Mouse (Mus musculus): ENCODE results near the gene Cdh15. TPM values are rescaled to one million over a fixed set of nuclear protein-coding genes. Genes with fewer than 3 reads are reported as not detected.

The Cdh15 gene
- polyA plus RNA-seq, 1 experiment from 2014 or later = 1.4 TPM

DNA sequence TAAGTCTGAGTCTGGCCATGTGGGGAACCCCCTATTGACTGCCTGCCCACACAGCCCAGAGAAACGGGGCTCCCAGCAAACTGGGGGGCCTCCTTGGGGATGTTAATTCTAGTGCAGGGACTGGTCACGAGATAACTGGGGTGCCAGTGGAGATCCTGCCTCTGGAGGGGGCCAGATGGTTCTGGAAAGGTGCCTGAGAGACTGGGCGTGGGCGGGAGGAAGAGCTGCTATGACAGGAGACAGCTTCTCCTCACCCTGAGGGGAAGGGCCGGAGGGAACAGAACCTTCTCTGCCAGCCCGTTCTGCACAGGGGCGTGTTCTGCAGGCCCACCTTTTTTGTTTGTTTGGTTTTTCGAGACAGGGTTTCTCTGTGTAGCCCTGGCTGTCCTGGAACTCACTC, 18.5 kb downstream of the Cdh15 start:
- Histone ChIP-seq H3K4me1 (ENCODE audit: control insufficient read depth, insufficient read depth, low read length) (no peaks in the 10 kb centered on the region), H3K4me2 (ENCODE audit: low read length) (no peak overlapping the region), H3K36me3 (ENCODE audit: control insufficient read depth, insufficient read depth, low read length) (no peaks in the 10 kb centered on the region), H3K27ac (ENCODE audit: low read depth, low read length) (no peak overlapping the region), H3K27me3 (replicated peaks; ENCODE audit: control insufficient read depth, insufficient read depth, low read length) (peaks cover 3% of the 10 kb centered on the region; the same call in 1 of the 2 replicates), H3K4me3 (ENCODE audit: low read depth, low read length) (no peak overlapping the region), H3K9me3 (replicated peaks; ENCODE audit: control insufficient read depth, low read length) (peaks cover 13% of the 10 kb centered on the region; the same call in 1 of the 2 replicates), H3K9ac (ENCODE audit: low read length) (no peak overlapping the region)
- ATAC-seq (no peak), DNase-seq (ENCODE audit: low spot score) (no peak)
- WGBS = 78% methylated on average over 8 of the region's 8 CpGs

- Histone ChIP-seq H3K9me3 (replicated peaks; ENCODE audit: control insufficient read depth, low read length) (peaks cover 13% of the 10 kb centered on the region; the same call in 1 of the 2 replicates), H3K4me2 (ENCODE audit: low read length) (no peak overlapping the region), H3K27ac (ENCODE audit: low read depth, low read length) (no peak overlapping the region), H3K27me3 (replicated peaks; ENCODE audit: control insufficient read depth, insufficient read depth, low read length) (peaks cover 3% of the 10 kb centered on the region; the same call in 1 of the 2 replicates), H3K36me3 (ENCODE audit: control insufficient read depth, insufficient read depth, low read length) (no peaks in the 10 kb centered on the region), H3K4me1 (ENCODE audit: control insufficient read depth, insufficient read depth, low read length) (no peaks in the 10 kb centered on the region), H3K4me3 (ENCODE audit: low read depth, low read length) (no peak overlapping the region), H3K9ac (ENCODE audit: low read length) (no peak overlapping the region)
- DNase-seq (ENCODE audit: low spot score) = no peak
- WGBS = 79% methylated on average over 6 of the region's 6 CpGs
- no peak for ATAC-seq
These were observed 20.2 kb downstream of the Cdh15 start for GRCm38 (mm10) chr8:122867982-122868381.

GRCm38 (mm10) chr8:122870377-122870863, 22.7 kb downstream of the Cdh15 start:
- Histone ChIP-seq H3K9me3 (replicated peaks; ENCODE audit: control insufficient read depth, low read length) (0 out of 2 replicates have a peak, but pooled peaks cover 4% of the 10 kb centered on the region), H3K4me3 (ENCODE audit: low read depth, low read length) (no peak overlapping the region), H3K36me3 (ENCODE audit: control insufficient read depth, insufficient read depth, low read length) (no peaks in the 10 kb centered on the region), H3K4me1 (ENCODE audit: control insufficient read depth, insufficient read depth, low read length) (no peaks in the 10 kb centered on the region), H3K27me3 (replicated peaks; ENCODE audit: control insufficient read depth, insufficient read depth, low read length) (peaks cover 3% of the 10 kb centered on the region; the same call in 1 of the 2 replicates), H3K27ac (ENCODE audit: low read depth, low read length) (no peak overlapping the region), H3K9ac (ENCODE audit: low read length) (no peak overlapping the region), H3K4me2 (ENCODE audit: low read length) (no peak overlapping the region)
- no peak for DNase-seq (ENCODE audit: low spot score)
- 11% methylated on average over 30 of the region's 31 CpGs for WGBS
- ATAC-seq = no peak

DNA sequence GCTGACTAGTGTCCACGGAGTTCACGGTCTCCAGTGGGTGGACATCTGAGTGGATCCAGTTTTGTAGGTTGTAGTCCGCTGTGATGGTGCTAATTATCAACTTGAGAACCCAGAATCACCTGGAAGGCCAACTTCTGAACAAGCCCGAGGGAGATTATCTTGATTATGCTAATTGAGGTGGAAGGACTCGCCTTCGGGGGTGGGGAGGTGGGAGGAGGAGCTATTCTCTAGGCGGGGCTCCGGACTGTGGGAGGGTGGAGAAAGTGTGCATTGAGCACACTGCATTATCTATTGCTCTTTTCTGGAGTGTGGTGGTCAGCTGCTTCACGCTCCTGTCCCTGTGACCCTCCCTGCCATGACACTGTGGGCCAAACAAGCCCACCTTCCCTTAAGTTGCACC, 23.9 kb downstream of the Cdh15 start:
- H3K4me1 ChIP-seq (ENCODE audit: control insufficient read depth, insufficient read depth, low read length) = no peaks in the 10 kb centered on the region
- H3K9ac ChIP-seq (ENCODE audit: low read length) = no peak overlapping the region
- ATAC-seq (no peak), DNase-seq (ENCODE audit: low spot score) (no peak)
- H3K9me3 ChIP-seq (replicated peaks; ENCODE audit: control insufficient read depth, low read length) = no peaks in the 10 kb centered on the region
- H3K36me3 ChIP-seq (ENCODE audit: control insufficient read depth, insufficient read depth, low read length) = no peaks in the 10 kb centered on the region
- no peak overlapping the region for H3K4me2 ChIP-seq (ENCODE audit: low read length)
- peaks cover 3% of the 10 kb centered on the region; the same call in 1 of the 2 replicates for H3K27me3 ChIP-seq (replicated peaks; ENCODE audit: control insufficient read depth, insufficient read depth, low read length)
- H3K27ac ChIP-seq (ENCODE audit: low read depth, low read length) = no peak overlapping the region
- 57% methylated on average over 9 of the region's 9 CpGs for WGBS
- H3K4me3 ChIP-seq (ENCODE audit: low read depth, low read length) = no peak overlapping the region

DNA sequence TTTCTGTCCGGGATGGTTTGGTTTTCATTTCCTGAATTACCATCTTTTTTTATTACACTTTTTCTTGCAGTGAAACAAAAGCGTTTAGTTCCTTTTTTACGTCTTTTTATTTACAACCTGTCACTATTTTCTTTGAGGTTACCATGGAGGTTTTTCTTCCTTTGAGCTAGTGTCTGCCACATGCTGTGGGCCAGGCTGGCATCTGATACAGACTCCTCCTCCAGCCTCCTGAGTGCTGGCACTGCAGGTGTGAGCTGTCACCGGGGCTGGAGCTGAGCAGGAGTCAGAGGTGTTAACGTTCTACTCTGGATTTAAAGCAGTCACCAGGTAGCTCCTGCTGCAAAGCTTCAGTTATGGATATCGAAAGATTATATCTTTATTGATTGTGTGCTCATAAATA, 25.4 kb downstream of the Cdh15 start:
- DNase-seq (ENCODE audit: low spot score) (peak; percentile 33), ATAC-seq (no peak)
- Histone ChIP-seq H3K9me3 (replicated peaks; ENCODE audit: control insufficient read depth, low read length) (no peaks in the 10 kb centered on the region), H3K9ac (ENCODE audit: low read length) (no peak overlapping the region), H3K4me2 (ENCODE audit: low read length) (no peak overlapping the region), H3K4me3 (ENCODE audit: low read depth, low read length) (no peak overlapping the region), H3K36me3 (ENCODE audit: control insufficient read depth, insufficient read depth, low read length) (no peaks in the 10 kb centered on the region), H3K4me1 (ENCODE audit: control insufficient read depth, insufficient read depth, low read length) (no peaks in the 10 kb centered on the region), H3K27ac (ENCODE audit: low read depth, low read length) (no peak overlapping the region), H3K27me3 (replicated peaks; ENCODE audit: control insufficient read depth, insufficient read depth, low read length) (peaks cover 3% of the 10 kb centered on the region; the same call in 1 of the 2 replicates)
- 55% methylated on average over 6 of the region's 6 CpGs for WGBS

GRCm38 (mm10) chr8:122875186-122875585, 27.4 kb downstream of the Cdh15 start:
- ATAC-seq (no peak), DNase-seq (ENCODE audit: low spot score) (no peak)
- Histone ChIP-seq H3K27me3 (replicated peaks; ENCODE audit: control insufficient read depth, insufficient read depth, low read length) (peaks cover 3% of the 10 kb centered on the region; the same call in 1 of the 2 replicates), H3K36me3 (ENCODE audit: control insufficient read depth, insufficient read depth, low read length) (no peaks in the 10 kb centered on the region), H3K27ac (ENCODE audit: low read depth, low read length) (no peak overlapping the region), H3K9ac (ENCODE audit: low read length) (no peak overlapping the region), H3K4me2 (ENCODE audit: low read length) (no peak overlapping the region), H3K9me3 (replicated peaks; ENCODE audit: control insufficient read depth, low read length) (no peaks in the 10 kb centered on the region), H3K4me3 (ENCODE audit: low read depth, low read length) (no peak overlapping the region), H3K4me1 (ENCODE audit: control insufficient read depth, insufficient read depth, low read length) (no peaks in the 10 kb centered on the region)
- 89% methylated on average over 5 of the region's 5 CpGs for WGBS

DNA sequence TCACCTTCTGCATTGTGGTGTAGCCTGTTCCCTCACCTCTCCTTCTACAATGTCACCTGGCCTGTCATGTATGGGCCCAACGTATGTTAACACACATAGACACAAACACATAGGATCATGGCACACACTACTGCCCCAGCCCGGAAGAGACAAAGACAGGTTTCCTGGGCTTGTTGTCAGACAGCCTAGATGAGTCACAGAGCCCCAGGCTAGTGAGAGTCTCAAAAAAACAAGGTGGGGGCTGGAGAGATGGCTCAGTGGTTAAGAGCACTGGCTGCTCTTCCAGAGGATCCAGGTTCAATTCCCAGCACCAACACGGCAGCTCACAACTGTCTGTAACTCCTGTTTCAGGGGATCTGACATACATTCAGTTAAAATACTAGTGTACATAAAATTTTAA, 30.5 kb downstream of the Cdh15 start:
- H3K27ac ChIP-seq (ENCODE audit: low read depth, low read length) = no peak overlapping the region
- ATAC-seq = no peak
- no peak overlapping the region for H3K4me3 ChIP-seq (ENCODE audit: low read depth, low read length)
- no peaks in the 10 kb centered on the region for H3K27me3 ChIP-seq (replicated peaks; ENCODE audit: control insufficient read depth, insufficient read depth, low read length)
- no peak for DNase-seq (ENCODE audit: low spot score)
- no peaks in the 10 kb centered on the region for H3K4me1 ChIP-seq (ENCODE audit: control insufficient read depth, insufficient read depth, low read length)
- H3K9ac ChIP-seq (ENCODE audit: low read length) = no peak overlapping the region
- no peak overlapping the region for H3K4me2 ChIP-seq (ENCODE audit: low read length)
- no peaks in the 10 kb centered on the region for H3K9me3 ChIP-seq (replicated peaks; ENCODE audit: control insufficient read depth, low read length)
- H3K36me3 ChIP-seq (ENCODE audit: control insufficient read depth, insufficient read depth, low read length) = peaks cover 15% of the 10 kb centered on the region
- WGBS = 87% methylated on average over 3 of the region's 3 CpGs

GRCm38 (mm10) chr8:122880302-122880701, 32.5 kb downstream of the Cdh15 start:
- Histone ChIP-seq H3K9me3 (replicated peaks; ENCODE audit: control insufficient read depth, low read length) (no peaks in the 10 kb centered on the region), H3K36me3 (ENCODE audit: control insufficient read depth, insufficient read depth, low read length) (peaks cover 35% of the 10 kb centered on the region), H3K4me3 (ENCODE audit: low read depth, low read length) (no peak overlapping the region), H3K27ac (ENCODE audit: low read depth, low read length) (no peak overlapping the region), H3K9ac (ENCODE audit: low read length) (no peak overlapping the region), H3K27me3 (replicated peaks; ENCODE audit: control insufficient read depth, insufficient read depth, low read length) (no peaks in the 10 kb centered on the region), H3K4me2 (ENCODE audit: low read length) (no peak overlapping the region), H3K4me1 (ENCODE audit: control insufficient read depth, insufficient read depth, low read length) (no peaks in the 10 kb centered on the region)
- no peak for DNase-seq (ENCODE audit: low spot score)
- 71% methylated on average over 3 of the region's 3 CpGs for WGBS
- no peak for ATAC-seq

- Histone ChIP-seq H3K27ac (ENCODE audit: low read depth, low read length) (no peak overlapping the region), H3K4me1 (ENCODE audit: control insufficient read depth, insufficient read depth, low read length) (no peaks in the 10 kb centered on the region), H3K36me3 (ENCODE audit: control insufficient read depth, insufficient read depth, low read length) (peaks cover 68% of the 10 kb centered on the region), H3K27me3 (replicated peaks; ENCODE audit: control insufficient read depth, insufficient read depth, low read length) (no peaks in the 10 kb centered on the region), H3K4me2 (ENCODE audit: low read length) (no peak overlapping the region), H3K9me3 (replicated peaks; ENCODE audit: control insufficient read depth, low read length) (no peaks in the 10 kb centered on the region), H3K9ac (ENCODE audit: low read length) (no peak overlapping the region), H3K4me3 (ENCODE audit: low read depth, low read length) (no peak overlapping the region)
- 89% methylated on average over 10 of the region's 10 CpGs for WGBS
- ATAC-seq (no peak), DNase-seq (ENCODE audit: low spot score) (no peak)
These were observed 35.9 kb downstream of the Cdh15 start for GRCm38 (mm10) chr8:122883671-122884070.
